Mouse (Mus musculus): ENCODE measurements around the gene Cyb5r2. TPM values are rescaled to one million over a fixed set of nuclear protein-coding genes. Genes with fewer than 3 reads are reported as not detected.

Gene Cyb5r2
- polyA plus RNA-seq (2014; fragmentation: Nextera tagmentation; extraction: Ambion mirVana): 0.14 and 0.24 TPM in 2 replicates

DNA sequence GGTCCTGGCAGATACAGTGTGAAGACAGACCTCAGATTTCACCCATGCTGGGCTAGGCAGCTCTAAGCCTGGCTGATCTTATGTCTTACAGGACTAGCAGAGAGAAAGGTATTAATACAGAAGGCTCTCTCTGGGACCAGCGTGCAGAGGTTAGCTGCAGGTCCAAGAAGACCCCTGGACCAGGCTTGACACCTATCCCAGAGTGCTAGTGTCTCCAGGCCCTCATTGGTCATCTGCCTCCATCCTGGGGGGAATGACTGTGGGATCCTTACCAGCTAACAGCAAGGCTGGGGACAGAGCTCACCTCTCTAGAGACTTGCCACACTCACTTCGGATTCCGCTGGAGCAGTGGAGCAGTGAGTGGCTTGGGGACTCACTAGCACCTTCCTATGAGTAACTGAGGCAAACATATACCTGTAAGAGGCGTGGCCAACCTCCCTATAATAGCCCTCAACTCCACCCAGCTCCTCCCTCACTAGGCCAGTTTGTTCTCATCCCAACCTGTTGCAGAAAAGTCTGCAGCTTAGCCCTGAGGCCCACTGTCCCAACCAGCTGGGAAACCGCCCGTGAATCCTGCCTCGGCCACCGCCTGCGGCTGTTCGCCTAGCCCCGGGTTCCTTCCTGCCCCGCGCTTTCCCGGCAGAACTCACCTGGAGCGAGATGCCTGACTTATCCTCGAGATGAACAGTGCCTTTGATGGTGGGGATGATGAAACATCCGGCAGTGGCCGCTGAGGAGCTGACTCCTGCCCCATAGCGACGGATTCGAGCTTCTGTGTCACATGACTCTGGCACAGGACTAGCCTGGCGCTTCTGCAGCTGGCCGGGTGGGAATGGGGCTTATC lies at the start of gene Cyb5r2:
Cyb5r2 (minus strand) TSS at position 725 of the 844 bp plus-strand sequence.
- ATAC-seq (ENCODE audit: low FRiP score): peak; percentile 73
- no peaks in the 10 kb centered on the region for H3K4me1 ChIP-seq (replicated peaks; ENCODE audit: control insufficient read depth, insufficient read depth, low read length)
- H3K27ac ChIP-seq (ENCODE audit: low read depth, low read length): no peak within 1 kb of the TSS
- H3K9ac ChIP-seq (ENCODE audit: low read depth, low read length): no peak within 1 kb of the TSS
- DNase-seq (ENCODE audit: low spot score): peak; percentile 39
- H3K9me3 ChIP-seq (ENCODE audit: control insufficient read depth, low read length): no peaks in the 10 kb centered on the region
- WGBS: 20% methylated on average over 23 of the region's 23 CpGs
- peak within 1 kb of the TSS; percentile 37 for H3K4me2 ChIP-seq (replicated peaks; ENCODE audit: low read depth, low read length)
- H3K27me3 ChIP-seq (ENCODE audit: control insufficient read depth, insufficient read depth, low read length): no peaks in the 10 kb centered on the region
- 0 out of 2 replicates have a peak within 1 kb of the TSS, but pooled peaks have one; percentile 6 for H3K4me3 ChIP-seq (ENCODE audit: low read depth, low read length)
- no peaks in the 10 kb centered on the region for H3K36me3 ChIP-seq (ENCODE audit: control insufficient read depth, insufficient read depth, low read length)

- H3K36me3 ChIP-seq (ENCODE audit: control insufficient read depth, insufficient read depth, low read length): no peaks in the 10 kb centered on the region
- H3K9me3 ChIP-seq (ENCODE audit: control insufficient read depth, low read length): no peaks in the 10 kb centered on the region
- no peak overlapping the region for H3K27ac ChIP-seq (ENCODE audit: low read depth, low read length)
- ATAC-seq (ENCODE audit: low FRiP score) (no peak), DNase-seq (ENCODE audit: low spot score) (no peak)
- H3K4me3 ChIP-seq (ENCODE audit: low read depth, low read length): no peak overlapping the region
- H3K27me3 ChIP-seq (ENCODE audit: control insufficient read depth, insufficient read depth, low read length): no peaks in the 10 kb centered on the region
- no peak overlapping the region for H3K4me2 ChIP-seq (replicated peaks; ENCODE audit: low read depth, low read length)
- WGBS: 77% methylated on average over 3 of the region's 3 CpGs
- H3K4me1 ChIP-seq (replicated peaks; ENCODE audit: control insufficient read depth, insufficient read depth, low read length): no peaks in the 10 kb centered on the region
- H3K9ac ChIP-seq (ENCODE audit: low read depth, low read length): no peak overlapping the region
These were observed 44.3 kb upstream of the Cyb5r2 start for GRCm38 (mm10) chr7:107802138-107802537.

DNA sequence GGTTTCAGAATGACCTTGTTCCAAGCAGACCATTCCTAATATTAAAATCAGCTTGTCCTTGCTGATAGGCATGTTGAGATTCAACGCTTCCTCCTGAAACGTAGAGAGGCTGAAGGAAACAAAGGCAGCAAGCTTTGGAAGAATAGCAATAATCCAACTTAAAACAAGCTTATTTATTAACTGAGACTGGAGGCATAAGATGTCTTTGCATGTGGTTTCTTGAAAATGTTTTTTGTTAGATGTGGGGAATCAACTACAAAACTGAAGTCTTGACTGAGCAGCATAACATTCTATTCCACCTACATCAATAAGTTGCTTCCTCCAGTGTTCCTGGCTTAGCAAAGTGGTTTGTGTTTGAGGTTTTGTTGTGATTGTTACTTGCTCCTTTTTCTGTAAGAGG lies 43.3 kb upstream of the Cyb5r2 start, which contains the start of gene Ovch2:
Ovch2 (minus strand) TSS at position 101 of the 400 bp plus-strand sequence.
- no peak for DNase-seq (ENCODE audit: low spot score)
- 89% methylated on average over 2 of the region's 2 CpGs for WGBS
- no peaks in the 10 kb centered on the region for H3K9me3 ChIP-seq (ENCODE audit: control insufficient read depth, low read length)
- no peak within 1 kb of the TSS for H3K9ac ChIP-seq (ENCODE audit: low read depth, low read length)
- no peak within 1 kb of the TSS for H3K4me2 ChIP-seq (replicated peaks; ENCODE audit: low read depth, low read length)
- no peaks in the 10 kb centered on the region for H3K27me3 ChIP-seq (ENCODE audit: control insufficient read depth, insufficient read depth, low read length)
- H3K36me3 ChIP-seq (ENCODE audit: control insufficient read depth, insufficient read depth, low read length): no peaks in the 10 kb centered on the region
- H3K4me1 ChIP-seq (replicated peaks; ENCODE audit: control insufficient read depth, insufficient read depth, low read length): no peaks in the 10 kb centered on the region
- no peak for ATAC-seq (ENCODE audit: low FRiP score)
- H3K27ac ChIP-seq (ENCODE audit: low read depth, low read length): no peak within 1 kb of the TSS
- no peak within 1 kb of the TSS for H3K4me3 ChIP-seq (ENCODE audit: low read depth, low read length)

GRCm38 (mm10) chr7:107796500-107796899 lies 38.7 kb upstream of the Cyb5r2 start:
- H3K4me2 ChIP-seq (replicated peaks; ENCODE audit: low read depth, low read length): no peak overlapping the region
- 80% methylated on average over 2 of the region's 2 CpGs for WGBS
- H3K9ac ChIP-seq (ENCODE audit: low read depth, low read length): no peak overlapping the region
- DNase-seq (ENCODE audit: low spot score): no peak
- no peak for ATAC-seq (ENCODE audit: low FRiP score)
- no peaks in the 10 kb centered on the region for H3K36me3 ChIP-seq (ENCODE audit: control insufficient read depth, insufficient read depth, low read length)
- H3K27me3 ChIP-seq (ENCODE audit: control insufficient read depth, insufficient read depth, low read length): no peaks in the 10 kb centered on the region
- H3K4me3 ChIP-seq (ENCODE audit: low read depth, low read length): no peak overlapping the region
- H3K27ac ChIP-seq (ENCODE audit: low read depth, low read length): no peak overlapping the region
- no peaks in the 10 kb centered on the region for H3K9me3 ChIP-seq (ENCODE audit: control insufficient read depth, low read length)
- no peaks in the 10 kb centered on the region for H3K4me1 ChIP-seq (replicated peaks; ENCODE audit: control insufficient read depth, insufficient read depth, low read length)

GRCm38 (mm10) chr7:107787977-107788620 lies 30.3 kb upstream of the Cyb5r2 start:
- DNase-seq (ENCODE audit: low spot score) (peak; percentile 43), ATAC-seq (ENCODE audit: low FRiP score) (peak; percentile 60)
- Histone ChIP-seq H3K4me1 (replicated peaks; ENCODE audit: control insufficient read depth, insufficient read depth, low read length) (no peaks in the 10 kb centered on the region), H3K4me3 (ENCODE audit: low read depth, low read length) (no peak overlapping the region), H3K9ac (ENCODE audit: low read depth, low read length) (no peak overlapping the region), H3K36me3 (ENCODE audit: control insufficient read depth, insufficient read depth, low read length) (no peaks in the 10 kb centered on the region), H3K27me3 (ENCODE audit: control insufficient read depth, insufficient read depth, low read length) (no peaks in the 10 kb centered on the region), H3K27ac (ENCODE audit: low read depth, low read length) (no peak overlapping the region), H3K4me2 (replicated peaks; ENCODE audit: low read depth, low read length) (no peak overlapping the region), H3K9me3 (ENCODE audit: control insufficient read depth, low read length) (no peaks in the 10 kb centered on the region)
- WGBS: 72% methylated on average over 3 of the region's 3 CpGs

DNA sequence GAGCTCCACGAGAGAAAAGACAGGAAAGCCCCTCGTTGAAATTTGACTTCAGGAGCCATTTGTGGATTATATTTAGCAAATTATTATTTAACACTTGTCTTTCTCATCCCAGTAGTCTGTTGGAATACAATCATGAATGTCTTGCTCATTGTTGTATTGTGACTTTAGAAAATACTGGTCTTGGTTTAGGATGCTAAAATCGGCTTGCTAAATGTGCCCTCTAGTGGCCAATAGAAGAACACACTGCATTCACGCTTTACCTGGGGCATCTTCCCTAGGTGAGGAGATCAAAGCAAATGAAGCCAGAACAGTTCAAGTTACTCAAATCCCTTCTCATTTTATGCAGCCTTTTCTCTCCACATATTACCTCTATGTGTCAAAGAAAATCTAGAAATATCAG lies 21.8 kb upstream of the Cyb5r2 start:
- Histone ChIP-seq H3K9ac (ENCODE audit: low read depth, low read length) (no peak overlapping the region), H3K4me2 (replicated peaks; ENCODE audit: low read depth, low read length) (no peak overlapping the region), H3K27me3 (ENCODE audit: control insufficient read depth, insufficient read depth, low read length) (no peaks in the 10 kb centered on the region), H3K36me3 (ENCODE audit: control insufficient read depth, insufficient read depth, low read length) (no peaks in the 10 kb centered on the region), H3K4me1 (replicated peaks; ENCODE audit: control insufficient read depth, insufficient read depth, low read length) (no peaks in the 10 kb centered on the region), H3K9me3 (ENCODE audit: control insufficient read depth, low read length) (no peaks in the 10 kb centered on the region), H3K4me3 (ENCODE audit: low read depth, low read length) (no peak overlapping the region), H3K27ac (ENCODE audit: low read depth, low read length) (no peak overlapping the region)
- WGBS: 47% methylated on average over 4 of the region's 4 CpGs
- ATAC-seq (ENCODE audit: low FRiP score): no peak
- DNase-seq (ENCODE audit: low spot score): peak; percentile 32

GRCm38 (mm10) chr7:107778216-107778615 lies 20.4 kb upstream of the Cyb5r2 start:
- no peak overlapping the region for H3K4me2 ChIP-seq (replicated peaks; ENCODE audit: low read depth, low read length)
- no peak overlapping the region for H3K4me3 ChIP-seq (ENCODE audit: low read depth, low read length)
- no peaks in the 10 kb centered on the region for H3K9me3 ChIP-seq (ENCODE audit: control insufficient read depth, low read length)
- ATAC-seq (ENCODE audit: low FRiP score) (no peak), DNase-seq (ENCODE audit: low spot score) (no peak)
- no peaks in the 10 kb centered on the region for H3K4me1 ChIP-seq (replicated peaks; ENCODE audit: control insufficient read depth, insufficient read depth, low read length)
- H3K9ac ChIP-seq (ENCODE audit: low read depth, low read length): no peak overlapping the region
- H3K36me3 ChIP-seq (ENCODE audit: control insufficient read depth, insufficient read depth, low read length): no peaks in the 10 kb centered on the region
- no peak overlapping the region for H3K27ac ChIP-seq (ENCODE audit: low read depth, low read length)
- WGBS: 93% methylated on average over 1 of the region's 1 CpGs
- no peaks in the 10 kb centered on the region for H3K27me3 ChIP-seq (ENCODE audit: control insufficient read depth, insufficient read depth, low read length)

GRCm38 (mm10) chr7:107770812-107771211 lies 13.0 kb upstream of the Cyb5r2 start:
- no peak for DNase-seq (ENCODE audit: low spot score)
- H3K27me3 ChIP-seq (ENCODE audit: control insufficient read depth, insufficient read depth, low read length): no peaks in the 10 kb centered on the region
- no peaks in the 10 kb centered on the region for H3K4me1 ChIP-seq (replicated peaks; ENCODE audit: control insufficient read depth, insufficient read depth, low read length)
- no peaks in the 10 kb centered on the region for H3K36me3 ChIP-seq (ENCODE audit: control insufficient read depth, insufficient read depth, low read length)
- H3K4me3 ChIP-seq (ENCODE audit: low read depth, low read length): no peak overlapping the region
- no peak overlapping the region for H3K4me2 ChIP-seq (replicated peaks; ENCODE audit: low read depth, low read length)
- WGBS: 53% methylated on average over 6 of the region's 6 CpGs
- ATAC-seq (ENCODE audit: low FRiP score): no peak
- H3K9ac ChIP-seq (ENCODE audit: low read depth, low read length): no peak overlapping the region
- H3K27ac ChIP-seq (ENCODE audit: low read depth, low read length): no peak overlapping the region
- H3K9me3 ChIP-seq (ENCODE audit: control insufficient read depth, low read length): no peaks in the 10 kb centered on the region

All from hindbrain, embryonic 11.5 days (tissue).